Comparison of ENCODE assay signal across 25 mouse cellular contexts in the genomic region with DNA sequence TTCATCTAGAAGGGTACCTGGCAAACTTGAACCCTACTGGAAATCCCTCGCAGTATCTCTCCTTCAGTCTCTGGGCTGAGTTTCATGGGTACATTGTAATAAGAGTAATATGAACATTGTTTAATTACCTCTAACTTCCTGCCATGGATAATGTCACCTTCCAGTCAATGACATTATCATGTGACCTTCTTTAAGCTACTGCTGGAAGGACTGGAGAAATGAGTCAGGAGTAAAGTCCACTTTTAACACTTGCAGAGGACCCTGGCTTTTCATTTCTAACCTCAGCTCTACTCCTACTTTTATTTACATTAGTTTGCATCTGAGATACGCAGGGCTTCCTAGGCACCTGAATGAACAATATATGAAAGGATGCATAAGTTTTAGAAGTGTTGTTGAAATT. TPM values are rescaled to one million over a fixed set of nuclear protein-coding genes. Genes with fewer than 3 reads are reported as not detected.
"Had no signal": no experiment of that assay in that cellular context is flagged by ENCODE, and none has a peak within 500 bp of the region (broad histone marks: within the 10 kb centered on the region; RNA-seq: fewer than 3 reads in every experiment).

No protein-coding gene starts in this region.

- H3K9me3 ChIP-seq: neural tube, embryonic 12.5 days; neural tube, embryonic 13.5 days; neural tube, embryonic 15.5 days; stomach, embryonic 15.5 days had no signal

- H3K27ac ChIP-seq: neural tube, embryonic 12.5 days; neural tube, embryonic 13.5 days; neural tube, embryonic 15.5 days; stomach, embryonic 15.5 days; stomach, postnatal 0 days had no signal

- H3K9ac ChIP-seq: neural tube, embryonic 12.5 days; neural tube, embryonic 13.5 days; neural tube, embryonic 15.5 days; stomach, embryonic 15.5 days had no signal

- H3K4me2 ChIP-seq: neural tube, embryonic 12.5 days; neural tube, embryonic 13.5 days; neural tube, embryonic 15.5 days; stomach, embryonic 15.5 days had no signal

- H3K36me3 ChIP-seq: neural tube, embryonic 12.5 days; neural tube, embryonic 13.5 days; neural tube, embryonic 15.5 days; stomach, embryonic 15.5 days had no signal

- DNase-seq: retina, postnatal 1 day; right cerebral cortex, adult 18-20 months; right cerebral cortex, postnatal 14 days; right cerebral cortex, postnatal 25 days; right cerebral cortex, postnatal 4 days; spleen, adult 18-20 months; thymus, adult 18-20 months; thymus, adult 2 months; thymus, postnatal 25 days; thymus, postnatal 36 days; thymus, postnatal 4 days had no signal

- H3K4me3 ChIP-seq: neural tube, embryonic 12.5 days; neural tube, embryonic 13.5 days; neural tube, embryonic 15.5 days; stomach, embryonic 15.5 days had no signal

- H3K4me1 ChIP-seq: neural tube, embryonic 12.5 days; neural tube, embryonic 13.5 days; neural tube, embryonic 15.5 days; stomach, embryonic 15.5 days had no signal

- H3K27me3 ChIP-seq: neural tube, embryonic 12.5 days; neural tube, embryonic 13.5 days; neural tube, embryonic 15.5 days; stomach, embryonic 15.5 days had no signal

RNA-seq across cellular contexts. Expression of a gene that starts 2.6 kb away (rescaled TPM):
- total RNA-seq: neutrophil, adult 5-6 weeks had no signal
- polyA plus RNA-seq: neural tube, embryonic 12.5 days; neural tube, embryonic 13.5 days; neural tube, embryonic 14.5 days; neural tube, embryonic 15.5 days; small intestine, adult 2 months; spleen, adult 2 months; stomach, embryonic 14.5 days; stomach, embryonic 15.5 days; stomach, embryonic 16.5 days; stomach, postnatal 0 days; testis, adult 2 months; thymus, adult 2 months; thymus, postnatal 0 days; urinary bladder, adult 2 months had no signal

RNA-seq across cellular contexts. Expression of a gene that starts 12.3 kb away (rescaled TPM):
- total RNA-seq: neutrophil, adult 5-6 weeks had no signal
- polyA plus RNA-seq: neural tube, embryonic 12.5 days; neural tube, embryonic 13.5 days; neural tube, embryonic 14.5 days; neural tube, embryonic 15.5 days; small intestine, adult 2 months; spleen, adult 2 months; stomach, embryonic 14.5 days; stomach, embryonic 15.5 days; stomach, embryonic 16.5 days; stomach, postnatal 0 days; testis, adult 2 months; thymus, adult 2 months; thymus, postnatal 0 days; urinary bladder, adult 2 months had no signal

RNA-seq across cellular contexts. Expression of a gene that starts 38.5 kb away (rescaled TPM):
- polyA plus RNA-seq: neural tube, embryonic 12.5 days; neural tube, embryonic 13.5 days; neural tube, embryonic 14.5 days; neural tube, embryonic 15.5 days; small intestine, adult 2 months; spleen, adult 2 months; stomach, embryonic 14.5 days; stomach, embryonic 15.5 days; stomach, embryonic 16.5 days; stomach, postnatal 0 days; testis, adult 2 months; thymus, adult 2 months; thymus, postnatal 0 days; urinary bladder, adult 2 months had no signal

RNA-seq across cellular contexts. Expression of a gene that starts 52.8 kb away (rescaled TPM):
- total RNA-seq: neutrophil, adult 5-6 weeks had no signal
- polyA plus RNA-seq: neural tube, embryonic 12.5 days; neural tube, embryonic 13.5 days; neural tube, embryonic 14.5 days; neural tube, embryonic 15.5 days; small intestine, adult 2 months; spleen, adult 2 months; stomach, embryonic 14.5 days; stomach, embryonic 15.5 days; stomach, embryonic 16.5 days; stomach, postnatal 0 days; testis, adult 2 months; thymus, adult 2 months; thymus, postnatal 0 days; urinary bladder, adult 2 months had no signal
